Mouse (Mus musculus) T-helper 1 cell (primary cell): ENCODE results near the gene Susd3.

Experiments
- in situ Hi-C: fragments of 300-600 bp; cut with MboI, MseI; formaldehyde crosslinking; loops from one replicate; pipeline ENCODE4 v1.15.1; 2025; ENCODE audit warnings: high pct_unique_total_duplicates

Gene Susd3

DNA sequence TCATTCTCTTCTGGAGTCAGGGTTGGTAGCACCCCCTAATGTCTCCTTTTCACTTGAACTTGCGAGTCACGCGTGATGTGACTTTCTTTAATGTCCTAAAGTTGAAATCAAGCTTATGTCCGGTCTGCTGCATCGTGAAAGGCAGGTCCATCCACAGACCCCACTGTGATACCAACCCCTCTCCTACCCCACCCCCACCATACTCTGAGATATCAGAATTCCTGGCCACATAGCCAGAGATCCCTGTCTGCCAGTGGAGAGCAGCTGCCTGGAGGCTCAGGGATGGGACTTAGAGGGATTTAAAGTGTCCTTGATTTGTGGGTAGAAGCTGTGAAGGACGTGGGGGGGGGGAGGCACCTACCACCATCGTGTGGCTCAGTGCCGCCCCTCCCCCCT is at the start of gene Susd3:
TSS of gene Susd3 (minus strand) at position 240 of the 396 bp plus-strand sequence.
- in situ Hi-C loops, result no loop called here

DNA sequence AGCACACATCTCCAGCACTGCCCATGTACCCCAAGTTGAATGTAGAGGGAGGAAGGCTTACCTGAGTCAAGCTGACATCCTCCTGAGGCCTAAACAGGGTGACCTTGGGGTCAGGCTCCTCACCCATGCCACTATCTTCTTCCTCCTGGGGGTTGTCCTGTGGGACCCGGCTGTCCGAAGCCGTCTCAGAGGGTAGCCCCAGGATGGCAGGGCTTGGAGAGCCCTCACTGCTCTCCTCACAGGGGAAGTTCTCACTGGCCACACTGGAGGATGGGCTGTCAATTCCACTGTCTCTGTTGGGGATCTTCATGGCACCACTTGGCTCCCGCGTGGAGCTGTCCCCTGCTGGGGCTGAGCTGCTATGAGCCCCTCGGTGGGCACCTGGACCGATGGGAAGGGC is 47.8 kb upstream of the Susd3 start:
- in situ Hi-C loops, result no loop called here

DNA sequence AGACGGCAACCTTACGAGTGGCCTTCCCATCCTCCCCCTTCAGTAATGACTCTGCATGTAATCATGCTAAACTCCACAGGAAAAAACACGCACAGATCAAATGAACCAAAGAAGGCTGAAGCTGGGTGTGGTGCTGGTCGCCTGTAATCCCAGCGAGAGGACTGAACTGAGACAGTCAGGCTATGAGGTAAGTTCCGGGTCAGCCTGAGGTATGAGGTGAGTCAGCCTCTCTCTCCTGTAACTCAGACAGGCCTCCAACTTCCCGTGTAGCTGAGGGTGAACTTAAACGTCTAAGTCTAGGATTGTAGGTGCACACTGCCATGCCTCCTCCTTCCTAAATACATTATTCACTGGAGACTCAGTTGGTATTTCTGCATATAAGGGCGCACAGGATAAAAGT is 45.6 kb upstream of the Susd3 start:
- in situ Hi-C loops, result no loop called here

DNA sequence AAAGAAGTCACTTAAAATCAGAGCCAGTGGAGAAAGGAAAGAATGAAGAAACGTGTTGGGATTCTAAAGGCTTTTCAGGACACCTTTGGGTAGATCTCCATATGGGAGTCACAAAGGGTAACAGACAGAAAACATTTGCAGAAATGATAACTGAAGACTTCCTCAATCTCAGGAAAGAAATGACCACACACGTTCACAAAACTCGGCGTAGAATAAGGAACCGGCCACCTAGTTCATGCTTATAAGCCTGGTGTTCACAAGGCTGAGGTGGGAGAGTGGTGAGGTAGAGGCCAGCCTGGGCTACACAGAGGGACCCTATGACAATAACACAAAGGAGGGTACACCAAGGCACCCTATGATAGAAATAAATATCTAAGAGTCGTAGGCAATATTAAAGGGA is 43.4 kb upstream of the Susd3 start:
- in situ Hi-C loops, result no loop called here

DNA sequence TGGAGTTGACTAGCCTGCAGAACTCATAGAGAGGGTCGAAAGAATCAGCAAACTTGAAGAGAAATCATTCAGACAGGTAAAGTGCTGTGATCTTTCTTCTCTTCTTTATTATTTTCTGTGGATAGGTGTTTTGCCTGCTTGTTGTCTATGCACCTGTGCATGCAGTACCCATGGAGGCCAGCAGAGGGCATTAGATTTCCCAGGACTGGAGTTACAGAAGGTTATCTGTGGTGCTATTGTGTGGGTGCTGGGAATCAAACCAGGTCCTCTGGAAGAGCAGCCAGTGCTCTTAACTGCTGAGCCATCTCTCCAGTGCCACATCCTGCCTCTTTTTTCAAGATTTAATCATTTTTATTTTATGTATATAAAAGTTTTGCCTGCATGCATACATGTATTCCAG is 42.9 kb upstream of the Susd3 start:
- in situ Hi-C loops, result no loop called here

DNA sequence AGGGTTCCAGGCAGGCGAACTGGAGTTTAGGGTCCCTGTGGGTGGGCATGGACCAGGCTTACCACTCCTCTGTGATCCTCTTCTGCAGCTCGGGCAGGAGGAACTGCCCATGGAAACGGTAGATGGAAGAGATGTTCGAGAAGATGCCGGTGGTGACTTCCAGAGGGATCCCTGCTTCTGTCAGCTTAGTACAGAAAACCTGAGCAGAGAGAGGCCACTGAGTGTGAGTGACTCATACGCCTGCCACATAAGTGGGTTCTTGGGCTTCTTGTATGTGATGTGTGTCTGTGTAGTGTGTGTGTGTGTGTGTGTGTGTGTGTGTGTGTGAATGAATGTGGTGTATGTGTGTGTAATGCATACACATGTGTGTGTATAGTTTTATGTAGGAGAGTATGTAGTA is 38.7 kb upstream of the Susd3 start:
- in situ Hi-C loops, result no loop called here

DNA sequence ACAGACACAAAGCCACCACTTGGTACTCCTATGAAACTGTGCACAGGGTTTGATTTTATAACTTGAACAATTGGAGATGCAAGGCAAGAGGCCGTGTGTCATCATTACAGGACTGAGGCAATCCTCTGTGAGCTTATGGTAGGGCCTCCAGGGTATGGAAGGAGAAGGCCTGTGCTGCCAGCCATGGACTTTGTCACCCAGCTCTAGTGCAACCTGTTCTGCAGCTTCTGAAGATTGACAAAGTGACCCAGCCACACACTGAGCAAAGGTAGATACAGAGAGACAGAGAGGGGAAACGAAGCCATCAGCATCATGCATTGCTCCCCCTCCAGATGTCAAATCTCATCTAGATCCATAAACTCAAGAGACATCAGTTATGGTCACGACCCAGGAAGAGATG is 38.2 kb upstream of the Susd3 start:
- in situ Hi-C loops, result no loop called here

DNA sequence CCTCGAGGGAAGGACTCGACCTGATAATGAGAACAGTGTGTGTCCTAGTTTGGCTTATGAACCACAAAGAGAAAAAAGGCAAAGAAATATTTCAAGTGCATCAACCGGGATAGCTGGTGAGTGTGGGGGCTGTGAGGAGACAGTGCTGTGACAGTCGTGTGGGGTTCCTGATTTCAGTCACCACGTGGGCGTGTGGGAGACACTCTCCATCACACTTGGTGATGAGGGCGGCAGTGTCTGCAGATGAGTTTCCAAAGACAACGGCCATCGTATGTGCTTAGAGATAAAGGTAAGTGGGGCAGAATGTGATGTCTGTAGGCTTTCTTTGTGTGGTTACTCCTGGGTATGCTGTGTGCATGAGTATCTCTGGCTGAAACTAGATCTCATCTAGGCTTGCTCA is 35.2 kb upstream of the Susd3 start:
- in situ Hi-C loops, result no loop called here

DNA sequence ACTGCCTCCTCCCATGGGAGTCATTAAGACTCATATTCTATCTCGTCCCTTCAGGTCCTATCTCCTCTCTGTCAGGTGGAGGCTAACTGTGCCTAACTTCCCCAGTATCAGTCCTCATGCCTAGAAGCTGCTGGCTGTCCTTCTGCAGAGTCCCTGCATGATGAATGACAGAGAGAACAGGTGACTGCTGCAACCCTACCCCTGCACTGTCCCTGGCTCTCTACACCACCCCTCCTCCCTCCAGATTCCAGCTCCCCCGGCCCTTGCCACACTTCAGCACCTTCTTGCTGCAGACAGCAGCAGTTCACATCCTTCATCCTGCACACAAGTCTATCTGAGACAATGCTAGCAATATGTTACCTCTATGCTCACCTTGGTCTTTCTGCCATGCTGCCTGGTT is 33.7 kb upstream of the Susd3 start:
- in situ Hi-C loops, result no loop called here

DNA sequence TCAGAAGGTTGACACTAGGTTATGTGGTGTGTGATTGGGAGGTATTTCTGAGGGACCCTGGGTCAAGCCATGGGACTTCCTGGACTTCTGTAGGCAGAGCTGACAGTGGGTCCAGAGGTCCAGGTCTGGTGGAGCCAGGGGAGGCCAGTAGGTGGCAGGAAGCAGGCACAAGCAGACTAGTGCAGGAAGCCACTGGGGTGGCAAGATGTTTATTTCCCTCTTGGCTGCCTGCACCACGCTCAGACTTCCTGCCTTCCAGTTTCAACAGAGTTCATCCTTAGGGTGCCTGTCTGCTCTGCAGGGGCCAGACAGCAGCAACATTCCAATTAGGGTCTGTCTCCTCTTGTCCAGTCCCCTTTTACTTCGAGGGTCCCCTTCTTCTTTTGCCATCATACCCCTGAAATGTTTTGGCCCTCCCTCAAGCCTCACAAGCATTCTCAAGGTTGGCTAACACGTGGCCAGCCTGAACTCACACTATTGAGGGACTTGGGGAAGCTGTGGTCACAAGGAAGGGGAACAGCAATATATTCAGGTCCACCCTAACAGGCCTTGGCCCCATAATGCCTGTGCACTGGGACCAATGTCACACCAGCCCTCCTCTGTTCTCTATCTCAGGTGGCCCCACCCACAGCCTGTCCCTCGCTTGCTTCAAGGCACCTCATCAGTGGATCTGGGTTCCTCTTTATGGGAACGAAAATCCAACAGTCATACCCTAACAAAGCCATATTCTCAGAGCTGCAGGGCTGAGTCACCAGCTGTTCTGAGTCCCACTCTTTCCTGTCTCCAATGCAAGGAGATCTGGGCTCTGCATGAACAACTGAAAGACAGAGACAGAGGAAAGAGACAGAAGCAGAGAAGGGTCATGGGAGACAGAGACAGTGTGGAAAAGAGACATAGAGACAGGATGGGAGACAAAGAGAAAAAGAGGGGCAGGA is 23.6 kb upstream of the Susd3 start:
- in situ Hi-C loops, result loop anchor here (5.0 kb wide), 1 partner anchor 55 kb away; the partner anchor contains the start of gene Card19

DNA sequence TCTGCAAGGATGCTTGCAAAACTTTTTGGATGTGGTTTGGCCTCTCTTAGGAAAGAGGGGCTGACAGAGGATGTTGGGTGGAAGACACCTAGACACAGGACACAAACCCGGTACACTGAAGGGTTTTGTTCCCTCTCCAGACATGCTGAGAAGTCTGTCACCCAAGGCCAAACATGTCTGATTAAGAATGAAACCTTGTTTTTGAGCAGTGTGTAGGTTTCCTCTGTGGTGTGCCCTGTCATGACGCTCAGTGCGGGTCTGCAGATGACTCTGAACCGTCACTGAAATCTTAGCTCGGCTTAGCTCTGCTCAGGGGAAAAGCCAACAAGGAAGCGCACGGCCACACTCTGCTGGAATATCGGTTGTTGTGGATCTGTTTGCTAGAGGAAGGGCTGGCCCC is 22.0 kb upstream of the Susd3 start:
- in situ Hi-C loops, result loop anchor here (5.0 kb wide), 1 partner anchor 53 kb away; the partner anchor contains the start of gene Card19

DNA sequence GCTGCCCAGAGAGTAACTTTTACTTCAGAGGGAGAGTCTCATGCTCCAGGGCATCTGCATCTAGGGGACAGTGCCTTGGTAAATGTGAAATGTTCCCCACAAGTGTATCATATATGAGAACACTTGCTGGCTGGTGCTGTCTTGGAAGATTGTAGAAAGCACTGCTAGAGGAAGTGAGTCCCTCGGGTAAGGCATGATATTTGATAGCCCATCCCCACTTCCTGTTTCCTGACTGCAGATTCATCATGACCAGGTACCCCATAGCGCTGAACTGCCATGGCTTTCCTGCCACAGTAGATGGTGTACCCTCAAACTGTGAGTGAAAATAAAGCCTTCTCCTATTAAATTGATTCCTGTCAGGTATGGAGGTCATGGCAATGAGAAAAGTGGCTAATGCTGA is 19.1 kb upstream of the Susd3 start:
- in situ Hi-C loops, result no loop called here

DNA sequence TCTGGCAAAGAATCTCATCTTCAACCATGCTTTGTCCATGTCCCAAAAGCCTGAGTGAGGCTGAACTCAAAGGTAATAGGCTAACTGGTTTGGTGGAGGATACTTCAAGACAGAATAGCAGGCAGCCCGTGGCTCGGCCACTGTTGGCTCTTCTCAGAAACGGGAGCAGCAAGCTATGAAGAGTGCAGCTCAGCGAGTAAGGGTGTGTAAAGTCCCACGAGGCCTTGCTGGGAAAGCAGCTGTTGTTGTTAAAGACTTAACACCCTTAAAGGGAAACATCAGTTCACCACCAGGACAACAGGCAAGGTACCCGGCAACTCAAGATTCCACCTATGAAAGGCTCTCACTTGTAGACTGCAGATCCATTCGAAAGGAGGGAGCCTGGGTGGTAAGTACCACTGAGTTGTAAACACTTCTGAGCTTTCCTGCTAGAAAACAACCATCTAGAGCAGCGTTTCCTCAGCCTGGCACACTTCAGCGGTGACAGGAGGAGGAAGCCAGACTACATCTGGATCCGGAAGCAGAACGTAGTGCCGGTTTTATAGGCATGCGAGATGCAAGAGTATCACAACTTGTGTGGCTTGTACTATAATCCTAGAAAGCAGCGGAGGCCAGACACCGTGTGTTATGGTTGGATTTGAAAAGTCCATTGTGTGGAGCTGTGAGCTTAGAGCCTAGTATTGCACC is 11.7 kb upstream of the Susd3 start:
- in situ Hi-C loops, result no loop called here

DNA sequence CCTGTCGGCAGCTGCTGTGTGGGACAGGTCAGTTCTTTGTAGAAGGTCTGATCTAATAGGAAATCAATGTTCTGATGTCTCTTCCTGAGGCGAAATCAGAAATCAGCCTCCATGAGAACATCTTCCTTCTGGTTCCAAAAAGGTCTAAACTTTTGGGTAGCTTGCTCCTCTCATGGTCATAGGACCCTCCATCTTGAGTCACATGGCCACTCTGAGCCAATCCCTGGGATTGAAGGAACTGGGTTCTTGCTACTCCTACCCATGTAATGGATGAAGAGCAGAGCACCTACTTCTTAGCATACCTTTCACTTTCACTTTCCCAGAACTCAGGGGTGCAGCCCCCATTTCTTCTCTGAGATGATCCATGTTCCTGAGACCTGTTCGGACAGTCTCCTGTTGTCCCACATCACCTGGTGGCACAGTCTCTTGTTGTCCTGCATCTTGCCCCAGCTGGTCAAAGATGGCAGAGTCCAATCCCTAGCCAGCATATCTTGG is 9.4 kb upstream of the Susd3 start:
- in situ Hi-C loops, result no loop called here

DNA sequence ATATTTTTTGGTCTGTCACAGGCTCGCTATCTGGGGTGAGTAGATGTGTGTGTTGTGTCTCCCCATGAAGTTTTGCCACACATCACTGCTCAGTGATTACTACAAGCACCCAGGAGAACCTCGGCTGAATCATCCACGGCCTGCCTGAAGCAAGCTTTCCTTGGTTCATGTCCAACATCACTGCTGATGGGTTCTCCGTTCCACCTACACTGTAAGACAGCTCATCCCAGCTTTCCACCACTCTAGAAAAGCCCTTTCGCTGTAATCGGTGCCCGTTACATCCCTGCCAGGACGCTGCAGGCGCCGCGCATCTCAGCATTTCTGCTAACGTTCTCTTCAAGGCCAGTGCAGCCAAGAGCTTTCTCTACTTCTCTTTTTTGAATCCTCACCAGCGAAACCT is 4.2 kb upstream of the Susd3 start:
- in situ Hi-C loops, result no loop called here

DNA sequence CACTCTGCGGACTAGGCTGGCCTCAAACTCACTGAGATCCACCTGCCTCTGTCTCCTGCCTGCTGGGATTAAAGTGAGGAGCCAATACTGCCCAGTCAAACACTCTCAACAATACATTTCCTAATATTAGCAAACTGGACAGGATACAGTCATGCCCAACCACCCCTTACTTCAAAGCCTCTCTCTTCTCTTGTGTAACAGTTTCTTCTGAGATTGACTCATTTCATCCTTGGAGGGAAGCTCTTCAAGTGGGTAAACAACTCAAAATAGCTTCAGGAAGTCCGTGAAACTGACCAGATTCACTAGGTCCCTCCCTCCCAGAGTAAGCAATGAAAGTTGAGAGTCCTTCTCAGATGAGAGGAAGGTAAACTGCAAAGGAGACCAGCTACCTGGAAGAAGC is 3.6 kb upstream of the Susd3 start:
- in situ Hi-C loops, result no loop called here

DNA sequence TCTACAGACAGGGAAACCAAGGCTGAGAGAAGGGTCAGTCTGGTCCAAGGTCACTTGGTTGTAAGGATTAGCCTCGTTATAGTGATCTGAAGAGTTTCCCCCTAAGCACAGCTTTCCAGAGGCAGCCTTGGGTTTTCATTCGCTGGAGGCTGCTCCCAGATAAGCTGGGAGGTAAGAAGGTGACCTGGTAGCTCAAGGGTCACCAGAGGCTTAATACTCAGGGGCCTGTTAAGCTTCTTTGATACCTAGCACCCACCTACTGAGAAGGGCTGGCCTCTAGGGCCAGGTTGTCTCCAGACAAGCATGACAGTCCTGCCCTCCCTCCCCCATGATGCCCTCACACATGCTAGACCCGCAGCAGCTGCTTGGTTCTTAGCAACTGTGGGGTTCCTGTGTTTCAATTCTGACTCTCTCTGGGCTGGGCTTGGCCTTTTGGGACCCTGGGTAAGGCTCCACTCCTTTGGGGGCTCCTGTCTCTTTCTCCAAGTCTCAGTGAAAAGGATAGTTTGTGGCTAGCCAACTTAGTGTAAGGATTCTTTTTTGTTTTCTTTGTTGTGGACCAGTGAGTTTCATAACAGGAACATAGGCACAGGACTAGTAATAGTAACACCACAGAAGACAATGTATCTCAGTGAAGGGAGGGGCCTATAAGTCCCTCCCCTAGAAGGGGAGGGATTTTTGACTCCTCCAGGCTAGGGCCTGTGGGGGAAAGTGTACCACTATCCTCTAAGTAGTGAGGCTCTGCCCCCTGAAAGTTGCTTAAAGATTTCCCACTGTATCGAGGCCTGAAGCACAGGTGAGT is 2.4 kb upstream of the Susd3 start:
- in situ Hi-C loops, result no loop called here

DNA sequence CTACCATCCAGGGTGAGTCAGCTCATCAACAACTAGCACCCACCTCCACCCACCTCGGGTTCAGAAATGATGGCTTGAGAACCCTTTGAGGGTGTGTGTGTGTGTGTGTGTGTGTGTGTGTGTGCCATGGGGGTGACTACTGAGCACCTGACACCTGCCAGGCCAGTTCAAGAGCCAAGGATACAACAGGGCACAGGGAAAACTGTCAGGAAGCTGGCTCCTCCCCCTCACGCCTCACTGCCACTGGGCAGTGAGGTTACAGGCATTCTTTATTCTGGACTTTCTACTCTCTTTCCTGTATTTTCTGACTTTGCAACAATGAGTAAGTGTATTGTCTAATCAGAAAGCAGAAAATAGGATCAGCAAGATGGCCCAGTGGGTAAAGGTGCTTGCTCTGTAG is 1.1 kb upstream of the Susd3 start:
- in situ Hi-C loops, result no loop called here

DNA sequence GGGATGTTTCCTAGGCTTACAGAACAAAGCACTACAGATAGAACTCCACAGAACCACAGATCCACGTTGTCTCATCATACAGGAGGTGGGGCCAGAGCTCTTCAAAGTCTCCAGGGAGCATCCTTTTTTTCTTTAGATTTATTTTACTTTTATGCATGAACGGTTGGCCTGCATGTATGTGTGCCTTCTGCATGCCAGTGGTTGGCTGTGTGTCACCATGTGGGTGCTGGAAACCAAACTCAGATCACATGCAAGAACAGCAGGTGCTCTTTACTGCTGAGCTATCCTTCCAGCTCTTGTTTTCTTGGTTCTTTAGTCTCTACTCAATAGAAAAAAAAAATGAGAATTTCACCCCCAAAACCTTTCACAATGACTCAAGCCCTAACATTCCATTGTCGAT is 417 bp upstream of the Susd3 start:
- in situ Hi-C loops, result no loop called here

DNA sequence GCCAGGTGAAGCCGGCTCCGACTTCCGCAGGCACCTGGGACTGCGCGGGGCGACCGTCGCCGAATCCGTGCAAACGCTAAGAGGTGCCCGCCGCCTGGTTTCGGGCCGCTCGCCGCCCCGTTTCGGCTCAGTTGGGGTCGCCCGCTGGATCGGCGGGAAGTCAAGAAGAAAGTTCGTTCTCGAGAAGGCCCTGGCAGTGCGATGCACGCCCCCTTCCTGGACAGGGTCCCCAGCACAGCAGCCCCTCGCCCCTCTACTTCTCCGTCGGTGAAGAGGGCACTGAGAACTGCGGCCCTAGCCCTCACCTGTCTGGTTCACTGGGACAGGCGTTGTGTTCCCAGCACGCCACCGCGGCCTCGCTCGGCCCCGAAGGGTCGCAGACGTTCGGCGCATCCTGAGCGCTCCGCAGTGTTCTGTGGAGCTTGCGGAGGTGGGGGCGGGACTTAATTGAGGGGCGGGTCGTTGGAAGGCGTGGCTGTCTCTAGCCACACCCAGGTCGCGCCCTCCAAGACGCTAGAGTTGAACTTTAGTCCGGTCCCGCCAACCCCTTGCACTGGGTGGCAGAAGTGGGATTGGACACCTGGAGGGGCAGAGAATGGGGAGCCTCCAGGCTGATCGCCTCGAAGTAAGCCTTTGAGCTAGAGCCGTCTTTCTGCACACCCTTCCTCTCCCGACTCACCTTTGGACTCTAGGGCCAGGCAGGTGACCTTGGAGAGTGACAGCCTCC is 603 bp downstream of the Susd3 start:
- in situ Hi-C loops, result no loop called here

DNA sequence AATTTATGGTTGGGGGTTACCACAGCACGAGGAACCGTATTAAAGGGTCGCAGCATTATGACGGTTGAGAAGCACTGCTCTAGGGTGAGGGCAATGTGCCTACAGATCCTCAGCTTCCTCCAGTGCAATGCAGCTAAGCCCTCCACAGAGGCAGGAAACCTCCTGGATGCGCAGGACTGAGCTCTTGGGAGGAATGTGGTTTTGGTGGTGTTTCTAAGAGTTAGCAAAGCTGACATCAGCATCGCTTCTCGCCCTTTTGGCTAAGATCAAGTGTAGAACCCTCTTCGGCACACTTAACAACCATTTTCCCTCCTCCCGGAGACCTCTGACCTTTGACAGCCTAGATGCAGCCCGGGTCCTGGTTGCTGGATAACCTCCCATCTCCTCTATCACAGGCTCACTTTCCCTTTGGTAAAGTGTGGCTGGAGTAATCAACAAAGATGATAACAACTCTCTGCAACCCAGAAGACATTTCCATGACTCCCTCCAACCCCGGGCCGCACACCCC is 1.2 kb downstream of the Susd3 start:
- in situ Hi-C loops, result no loop called here
